Mouse (Mus musculus): ENCODE results near the gene Myo10. TPM values are rescaled to one million over a fixed set of nuclear protein-coding genes. Genes with fewer than 3 reads are reported as not detected.

Gene Myo10
- polyA plus RNA-seq, 1 experiment from 2014 or later: 32.5 TPM

GRCm38 (mm10) chr15:25796353-25796752, 174.0 kb downstream of the Myo10 start:
- H3K4me3 ChIP-seq (ENCODE audit: low read depth, low read length): no peak overlapping the region
- no peak overlapping the region for H3K27ac ChIP-seq (ENCODE audit: low read depth)
- H3K4me1 ChIP-seq (replicated peaks; ENCODE audit: control insufficient read depth, insufficient read depth, low read length): no peaks in the 10 kb centered on the region
- H3K9ac ChIP-seq (ENCODE audit: low read length): no peak overlapping the region
- H3K4me2 ChIP-seq (ENCODE audit: low read length): no peak overlapping the region
- H3K27me3 ChIP-seq (replicated peaks; ENCODE audit: control insufficient read depth, insufficient read depth, low read length): no peaks in the 10 kb centered on the region
- H3K9me3 ChIP-seq (ENCODE audit: control insufficient read depth, low read length): no peaks in the 10 kb centered on the region
- peaks cover 87% of the 10 kb centered on the region for H3K36me3 ChIP-seq (ENCODE audit: control insufficient read depth, insufficient read depth, low read length)
- DNase-seq (ENCODE audit: low spot score) (no peak), ATAC-seq (replicated peaks; ENCODE audit: low FRiP score, low TSS enrichment, low read depth) (no peak)
- WGBS: 56% methylated on average over 3 of the region's 3 CpGs

- ATAC-seq (replicated peaks; ENCODE audit: low FRiP score, low TSS enrichment, low read depth): no peak
- DNase-seq (ENCODE audit: low spot score): no peak
- Histone ChIP-seq H3K4me1 (replicated peaks; ENCODE audit: control insufficient read depth, insufficient read depth, low read length) (no peaks in the 10 kb centered on the region), H3K9me3 (ENCODE audit: control insufficient read depth, low read length) (no peaks in the 10 kb centered on the region), H3K27ac (ENCODE audit: low read depth) (no peak overlapping the region), H3K27me3 (replicated peaks; ENCODE audit: control insufficient read depth, insufficient read depth, low read length) (no peaks in the 10 kb centered on the region), H3K36me3 (ENCODE audit: control insufficient read depth, insufficient read depth, low read length) (peaks cover 93% of the 10 kb centered on the region), H3K9ac (ENCODE audit: low read length) (no peak overlapping the region), H3K4me2 (ENCODE audit: low read length) (no peak overlapping the region), H3K4me3 (ENCODE audit: low read depth, low read length) (no peak overlapping the region)
- WGBS: 87% methylated on average over 8 of the region's 8 CpGs
Observed at GRCm38 (mm10) chr15:25797179-25797578, 174.9 kb downstream of the Myo10 start.

DNA sequence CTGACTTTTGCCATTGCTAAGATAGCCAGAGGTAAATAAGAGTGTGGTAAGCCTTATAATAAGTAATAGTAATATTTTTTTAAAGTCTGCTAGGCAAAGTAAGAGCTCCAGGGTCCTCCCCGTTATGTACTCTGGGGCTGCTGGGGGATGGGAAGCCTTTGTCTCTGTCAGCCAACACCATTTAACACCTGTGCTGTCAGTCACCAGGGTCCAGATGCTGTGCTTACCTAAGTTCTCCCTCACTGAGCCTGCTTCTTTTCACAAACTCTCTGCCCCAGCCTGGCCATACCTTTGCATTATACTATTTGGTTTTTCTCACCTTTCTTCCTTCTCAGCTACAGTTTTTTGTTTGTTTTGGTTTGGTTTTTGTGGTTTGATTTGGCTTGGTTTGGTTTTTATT, 175.6 kb downstream of the Myo10 start:
- Histone ChIP-seq H3K36me3 (ENCODE audit: control insufficient read depth, insufficient read depth, low read length) (peaks cover 94% of the 10 kb centered on the region), H3K4me3 (ENCODE audit: low read depth, low read length) (no peak overlapping the region), H3K27me3 (replicated peaks; ENCODE audit: control insufficient read depth, insufficient read depth, low read length) (no peaks in the 10 kb centered on the region), H3K27ac (ENCODE audit: low read depth) (no peak overlapping the region), H3K9ac (ENCODE audit: low read length) (no peak overlapping the region), H3K4me1 (replicated peaks; ENCODE audit: control insufficient read depth, insufficient read depth, low read length) (no peaks in the 10 kb centered on the region), H3K4me2 (ENCODE audit: low read length) (no peak overlapping the region), H3K9me3 (ENCODE audit: control insufficient read depth, low read length) (no peaks in the 10 kb centered on the region)
- 88% methylated on average over 1 of the region's 1 CpGs for WGBS
- ATAC-seq (replicated peaks; ENCODE audit: low FRiP score, low TSS enrichment, low read depth) (no peak), DNase-seq (ENCODE audit: low spot score) (no peak)

DNA sequence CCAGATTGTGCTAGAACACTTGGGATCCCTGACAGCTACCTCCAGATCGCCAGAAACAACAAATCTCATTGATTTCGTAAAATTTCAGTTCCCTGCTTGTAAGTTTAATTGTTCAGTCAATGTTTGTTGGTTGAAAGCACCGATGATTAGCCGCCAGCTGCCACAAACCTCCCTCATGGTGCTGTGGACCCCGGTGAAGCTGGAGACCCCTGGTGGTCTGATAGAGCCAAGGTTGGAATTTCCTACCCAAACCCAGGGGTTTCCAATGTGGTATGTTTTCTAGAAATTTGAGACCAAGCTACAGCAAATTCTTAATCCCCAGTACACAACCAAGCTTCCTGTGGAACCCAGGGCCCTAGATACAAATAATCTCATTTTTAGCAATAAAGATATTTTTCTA, 179.4 kb downstream of the Myo10 start:
- H3K4me1 ChIP-seq (replicated peaks; ENCODE audit: control insufficient read depth, insufficient read depth, low read length): no peaks in the 10 kb centered on the region
- no peaks in the 10 kb centered on the region for H3K27me3 ChIP-seq (replicated peaks; ENCODE audit: control insufficient read depth, insufficient read depth, low read length)
- 92% methylated on average over 5 of the region's 5 CpGs for WGBS
- DNase-seq (ENCODE audit: low spot score): no peak
- no peak for ATAC-seq (replicated peaks; ENCODE audit: low FRiP score, low TSS enrichment, low read depth)
- H3K27ac ChIP-seq (ENCODE audit: low read depth): no peak overlapping the region
- H3K4me3 ChIP-seq (ENCODE audit: low read depth, low read length): no peak overlapping the region
- H3K9ac ChIP-seq (ENCODE audit: low read length): no peak overlapping the region
- H3K9me3 ChIP-seq (ENCODE audit: control insufficient read depth, low read length): no peaks in the 10 kb centered on the region
- no peak overlapping the region for H3K4me2 ChIP-seq (ENCODE audit: low read length)
- H3K36me3 ChIP-seq (ENCODE audit: control insufficient read depth, insufficient read depth, low read length): peaks cover 94% of the 10 kb centered on the region

DNA sequence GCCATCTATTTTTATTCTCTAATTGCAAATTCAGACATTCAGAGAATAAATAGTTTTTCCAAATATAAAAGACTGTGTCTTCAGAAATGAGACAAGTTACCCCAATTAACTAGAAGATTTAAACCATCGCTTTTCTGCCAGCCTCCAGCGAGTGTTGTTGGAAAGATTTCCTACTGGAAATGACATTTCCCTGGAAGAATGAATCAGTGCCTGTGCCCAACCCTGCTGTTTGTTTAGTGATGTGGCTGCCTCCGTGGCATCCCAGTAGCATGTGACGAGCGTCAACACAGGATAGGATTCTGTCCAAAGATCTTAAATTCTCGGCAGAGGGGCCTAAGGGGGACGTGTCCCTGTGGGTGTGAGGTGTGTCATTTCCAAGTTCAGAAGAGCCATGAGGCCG, 179.9 kb downstream of the Myo10 start:
- DNase-seq (ENCODE audit: low spot score): no peak
- 88% methylated on average over 8 of the region's 8 CpGs for WGBS
- H3K27me3 ChIP-seq (replicated peaks; ENCODE audit: control insufficient read depth, insufficient read depth, low read length): no peaks in the 10 kb centered on the region

DNA sequence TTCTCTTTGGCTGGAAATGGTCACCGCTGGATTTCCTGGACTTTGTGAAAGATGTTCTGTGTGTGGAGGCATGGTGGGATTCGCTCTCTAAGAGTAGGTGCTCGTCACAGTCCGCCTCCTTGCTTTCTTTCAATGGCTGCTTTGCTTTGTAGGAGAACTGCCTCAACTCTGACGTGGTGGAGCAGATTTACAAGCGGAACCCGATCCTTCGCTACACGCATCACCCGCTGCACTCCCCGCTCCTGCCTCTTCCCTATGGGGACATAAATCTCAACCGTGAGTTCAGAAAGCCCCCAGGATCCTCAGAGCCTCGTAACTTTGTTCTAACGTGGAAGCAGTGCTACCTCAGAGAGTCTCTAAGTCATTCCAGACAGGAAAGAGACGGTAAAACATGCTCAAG, 180.8 kb downstream of the Myo10 start:
- H3K36me3 ChIP-seq (ENCODE audit: control insufficient read depth, insufficient read depth, low read length): peaks cover 94% of the 10 kb centered on the region
- no peaks in the 10 kb centered on the region for H3K9me3 ChIP-seq (ENCODE audit: control insufficient read depth, low read length)

More for the DNA sequence above, 179.9 kb downstream of the Myo10 start:
- ATAC-seq (replicated peaks; ENCODE audit: low FRiP score, low TSS enrichment, low read depth): no peak
- Histone ChIP-seq H3K36me3 (ENCODE audit: control insufficient read depth, insufficient read depth, low read length) (peaks cover 94% of the 10 kb centered on the region), H3K27ac (ENCODE audit: low read depth) (no peak overlapping the region), H3K4me3 (ENCODE audit: low read depth, low read length) (no peak overlapping the region), H3K4me2 (ENCODE audit: low read length) (no peak overlapping the region), H3K9ac (ENCODE audit: low read length) (no peak overlapping the region), H3K9me3 (ENCODE audit: control insufficient read depth, low read length) (no peaks in the 10 kb centered on the region), H3K4me1 (replicated peaks; ENCODE audit: control insufficient read depth, insufficient read depth, low read length) (no peaks in the 10 kb centered on the region)

DNA sequence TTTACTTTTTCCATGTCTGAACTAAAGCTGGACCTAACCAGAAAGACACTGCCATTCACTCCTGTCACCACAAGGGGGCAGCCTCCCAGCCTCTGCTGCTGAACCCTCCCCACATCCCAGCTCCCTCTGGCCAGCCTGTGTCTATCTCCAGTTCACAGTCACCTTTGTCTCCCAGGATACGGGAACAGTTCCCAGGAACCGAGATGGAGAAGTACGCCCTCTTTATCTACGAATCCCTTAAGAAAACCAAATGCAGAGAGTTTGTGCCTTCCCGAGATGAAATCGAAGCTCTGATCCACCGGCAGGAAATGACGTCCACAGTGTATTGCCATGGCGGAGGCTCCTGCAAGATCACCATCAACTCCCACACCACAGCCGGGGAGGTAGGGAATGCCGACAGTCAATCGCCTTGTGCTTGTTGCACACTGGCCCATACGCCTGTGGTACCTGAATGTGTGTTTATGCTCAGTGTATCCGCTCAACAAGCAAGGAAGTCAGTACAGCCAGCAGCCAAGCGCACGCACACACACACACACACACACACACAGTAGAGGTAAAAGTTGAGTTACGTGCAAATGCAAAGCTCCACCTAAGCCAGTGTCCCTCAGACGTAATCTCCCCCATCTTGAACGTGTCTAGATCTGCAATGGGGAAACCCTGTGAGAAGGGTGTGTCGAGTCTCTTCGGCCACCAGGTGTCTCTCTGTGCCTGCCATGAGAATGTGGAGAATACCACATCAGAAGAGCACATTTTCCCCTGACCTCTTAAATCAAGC, 183.2 kb downstream of the Myo10 start:
- 82% methylated on average over 21 of the region's 21 CpGs for WGBS
- H3K36me3 ChIP-seq (ENCODE audit: control insufficient read depth, insufficient read depth, low read length): peaks cover 94% of the 10 kb centered on the region
- peak; percentile 38; the same call in 1 of the 2 replicates for ATAC-seq (replicated peaks; ENCODE audit: low FRiP score, low TSS enrichment, low read depth)

More for the DNA sequence above, 180.8 kb downstream of the Myo10 start:
- H3K4me2 ChIP-seq (ENCODE audit: low read length): no peak overlapping the region
- no peaks in the 10 kb centered on the region for H3K4me1 ChIP-seq (replicated peaks; ENCODE audit: control insufficient read depth, insufficient read depth, low read length)
- H3K9ac ChIP-seq (ENCODE audit: low read length): no peak overlapping the region
- no peaks in the 10 kb centered on the region for H3K27me3 ChIP-seq (replicated peaks; ENCODE audit: control insufficient read depth, insufficient read depth, low read length)
- no peak overlapping the region for H3K27ac ChIP-seq (ENCODE audit: low read depth)
- no peak for ATAC-seq (replicated peaks; ENCODE audit: low FRiP score, low TSS enrichment, low read depth)
- H3K4me3 ChIP-seq (ENCODE audit: low read depth, low read length): no peak overlapping the region
- no peak for DNase-seq (ENCODE audit: low spot score)
- WGBS: 77% methylated on average over 15 of the region's 15 CpGs

GRCm38 (mm10) chr15:25806363-25806762, 184.0 kb downstream of the Myo10 start:
- H3K9me3 ChIP-seq (ENCODE audit: control insufficient read depth, low read length): no peaks in the 10 kb centered on the region
- no peak overlapping the region for H3K27ac ChIP-seq (ENCODE audit: low read depth)
- DNase-seq (ENCODE audit: low spot score) (no peak), ATAC-seq (replicated peaks; ENCODE audit: low FRiP score, low TSS enrichment, low read depth) (no peak)
- no peaks in the 10 kb centered on the region for H3K27me3 ChIP-seq (replicated peaks; ENCODE audit: control insufficient read depth, insufficient read depth, low read length)
- WGBS: 91% methylated on average over 17 of the region's 17 CpGs
- H3K36me3 ChIP-seq (ENCODE audit: control insufficient read depth, insufficient read depth, low read length): peaks cover 94% of the 10 kb centered on the region
- no peak overlapping the region for H3K4me2 ChIP-seq (ENCODE audit: low read length)
- no peaks in the 10 kb centered on the region for H3K4me1 ChIP-seq (replicated peaks; ENCODE audit: control insufficient read depth, insufficient read depth, low read length)
- no peak overlapping the region for H3K9ac ChIP-seq (ENCODE audit: low read length)
- H3K4me3 ChIP-seq (ENCODE audit: low read depth, low read length): no peak overlapping the region

More for the DNA sequence above, 183.2 kb downstream of the Myo10 start:
- Histone ChIP-seq H3K27me3 (replicated peaks; ENCODE audit: control insufficient read depth, insufficient read depth, low read length) (no peaks in the 10 kb centered on the region), H3K4me2 (ENCODE audit: low read length) (no peak overlapping the region), H3K4me1 (replicated peaks; ENCODE audit: control insufficient read depth, insufficient read depth, low read length) (no peaks in the 10 kb centered on the region), H3K9me3 (ENCODE audit: control insufficient read depth, low read length) (no peaks in the 10 kb centered on the region), H3K27ac (ENCODE audit: low read depth) (no peak overlapping the region), H3K4me3 (ENCODE audit: low read depth, low read length) (no peak overlapping the region), H3K9ac (ENCODE audit: low read length) (no peak overlapping the region)
- DNase-seq (ENCODE audit: low spot score): peak; percentile 86

GRCm38 (mm10) chr15:25806878-25807277, 184.6 kb downstream of the Myo10 start:
- Histone ChIP-seq H3K9ac (ENCODE audit: low read length) (no peak overlapping the region), H3K4me3 (ENCODE audit: low read depth, low read length) (no peak overlapping the region), H3K9me3 (ENCODE audit: control insufficient read depth, low read length) (no peaks in the 10 kb centered on the region), H3K4me1 (replicated peaks; ENCODE audit: control insufficient read depth, insufficient read depth, low read length) (no peaks in the 10 kb centered on the region), H3K4me2 (ENCODE audit: low read length) (no peak overlapping the region), H3K27me3 (replicated peaks; ENCODE audit: control insufficient read depth, insufficient read depth, low read length) (no peaks in the 10 kb centered on the region), H3K27ac (ENCODE audit: low read depth) (no peak overlapping the region), H3K36me3 (ENCODE audit: control insufficient read depth, insufficient read depth, low read length) (peaks cover 94% of the 10 kb centered on the region)
- ATAC-seq (replicated peaks; ENCODE audit: low FRiP score, low TSS enrichment, low read depth) (no peak), DNase-seq (ENCODE audit: low spot score) (no peak)
- 91% methylated on average over 9 of the region's 9 CpGs for WGBS

Data from intestine, embryonic 14.5 days (tissue).